Mouse (Mus musculus) ovary, adult 18-20 months (tissue): Measurements from ENCODE around the gene Shroom3.

ENCODE experiments used
- DNase-seq: peaks from one replicate; pipeline ENCODE4 v3.0.0; 2022; ENCODE audit warnings: low spot score, mixed read lengths

The Shroom3 gene

GRCm38 (mm10) chr5:92698131-92698836, 15.0 kb downstream of the Shroom3 start:
- no peak for DNase-seq

- no peak for DNase-seq
These were observed 15.7 kb downstream of the Shroom3 start for GRCm38 (mm10) chr5:92698837-92699529.

- DNase-seq, result no peak
These were observed 18.5 kb downstream of the Shroom3 start for GRCm38 (mm10) chr5:92701750-92702149.

GRCm38 (mm10) chr5:92703671-92704070, 20.4 kb downstream of the Shroom3 start:
- DNase-seq, result no peak

- no peak for DNase-seq
These were observed 24.8 kb downstream of the Shroom3 start for GRCm38 (mm10) chr5:92707921-92708491.

GRCm38 (mm10) chr5:92710779-92711178, 27.5 kb downstream of the Shroom3 start:
- DNase-seq, result no peak

- no peak for DNase-seq
These were observed 28.5 kb downstream of the Shroom3 start for GRCm38 (mm10) chr5:92711666-92712290.

- no peak for DNase-seq
These were observed 29.6 kb downstream of the Shroom3 start for GRCm38 (mm10) chr5:92712621-92713395.

GRCm38 (mm10) chr5:92714886-92715285, 31.7 kb downstream of the Shroom3 start:
- no peak for DNase-seq

- DNase-seq, result no peak
These were observed 32.1 kb downstream of the Shroom3 start for GRCm38 (mm10) chr5:92715319-92715718.

- no peak for DNase-seq
These were observed 32.7 kb downstream of the Shroom3 start for GRCm38 (mm10) chr5:92715890-92716289.

- DNase-seq, result no peak
These were observed 34.6 kb downstream of the Shroom3 start for GRCm38 (mm10) chr5:92717666-92718360.

- DNase-seq, result no peak
These were observed 35.6 kb downstream of the Shroom3 start for GRCm38 (mm10) chr5:92718856-92719255.

- no peak for DNase-seq
These were observed 38.4 kb downstream of the Shroom3 start for GRCm38 (mm10) chr5:92721610-92722009.

- no peak for DNase-seq
These were observed 42.7 kb downstream of the Shroom3 start for GRCm38 (mm10) chr5:92725935-92726334.

- DNase-seq, result peak; percentile 12
These were observed 45.1 kb downstream of the Shroom3 start for GRCm38 (mm10) chr5:92728252-92728828.

GRCm38 (mm10) chr5:92729221-92729620, 46.0 kb downstream of the Shroom3 start:
- no peak for DNase-seq

GRCm38 (mm10) chr5:92741802-92742201, 58.6 kb downstream of the Shroom3 start:
- DNase-seq, result no peak

- DNase-seq, result no peak
These were observed 59.5 kb downstream of the Shroom3 start for GRCm38 (mm10) chr5:92742701-92743100.

- DNase-seq, result no peak
These were observed 62.4 kb downstream of the Shroom3 start for GRCm38 (mm10) chr5:92745390-92746253.
